Mouse (Mus musculus): ENCODE measurements around the gene Hsh2d. TPM values are rescaled to one million over a fixed set of nuclear protein-coding genes. Genes with fewer than 3 reads are reported as not detected.

Gene Hsh2d
- polyA plus RNA-seq, 1 experiment from 2014 or later = not detected

DNA sequence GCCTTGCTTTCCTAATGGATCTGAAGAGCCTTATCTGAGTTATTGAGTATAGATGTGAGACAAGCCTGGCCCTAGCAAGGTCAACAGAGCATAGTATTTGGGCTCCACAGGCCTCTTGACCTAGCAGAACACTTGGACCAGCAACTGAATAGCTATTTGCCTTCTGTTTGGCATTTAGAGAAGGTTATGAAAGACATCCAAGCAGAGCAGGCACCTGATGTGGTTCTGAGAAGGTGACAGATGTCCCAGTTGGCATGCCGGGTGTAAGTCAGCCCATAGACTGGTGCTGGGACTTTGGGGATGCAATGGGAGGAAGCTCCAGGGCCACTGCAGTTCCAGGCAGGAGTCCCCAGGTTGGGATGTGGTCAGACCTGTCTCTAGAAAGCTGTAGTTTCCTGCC lies 52.8 kb downstream of the Hsh2d start:
- Histone ChIP-seq H3K27ac (replicated peaks; ENCODE audit: low read depth, low read length) (no peak overlapping the region), H3K4me1 (ENCODE audit: control insufficient read depth, insufficient read depth, low read length) (no peaks in the 10 kb centered on the region; the same call in 1 of the 2 replicates), H3K9me3 (replicated peaks; ENCODE audit: control insufficient read depth, low read length) (no peaks in the 10 kb centered on the region), H3K9ac (replicated peaks; ENCODE audit: low read length) (no peak overlapping the region), H3K4me2 (ENCODE audit: low read depth, low read length) (no peak overlapping the region), H3K4me3 (ENCODE audit: low read depth, low read length) (no peak overlapping the region), H3K27me3 (ENCODE audit: control insufficient read depth, insufficient read depth, low read length) (no peaks in the 10 kb centered on the region), H3K36me3 (replicated peaks; ENCODE audit: control insufficient read depth, insufficient read depth, low read depth, low read length) (no peaks in the 10 kb centered on the region)
- 88% methylated on average over 1 of the region's 1 CpGs for WGBS
- DNase-seq (ENCODE audit: low spot score) = no peak
- ATAC-seq (replicated peaks; ENCODE audit: insufficient number of reproducible peaks, low FRiP score, low TSS enrichment, low read depth) = no peak

GRCm38 (mm10) chr8:72244610-72245009 lies 55.2 kb downstream of the Hsh2d start:
- no peak for DNase-seq (ENCODE audit: low spot score)
- 68% methylated on average over 2 of the region's 2 CpGs for WGBS
- H3K4me2 ChIP-seq (ENCODE audit: low read depth, low read length) = no peak overlapping the region
- no peaks in the 10 kb centered on the region; the same call in 1 of the 2 replicates for H3K4me1 ChIP-seq (ENCODE audit: control insufficient read depth, insufficient read depth, low read length)
- no peak overlapping the region for H3K9ac ChIP-seq (replicated peaks; ENCODE audit: low read length)
- no peaks in the 10 kb centered on the region for H3K27me3 ChIP-seq (ENCODE audit: control insufficient read depth, insufficient read depth, low read length)
- no peak for ATAC-seq (replicated peaks; ENCODE audit: insufficient number of reproducible peaks, low FRiP score, low TSS enrichment, low read depth)
- no peaks in the 10 kb centered on the region for H3K9me3 ChIP-seq (replicated peaks; ENCODE audit: control insufficient read depth, low read length)
- H3K27ac ChIP-seq (replicated peaks; ENCODE audit: low read depth, low read length) = no peak overlapping the region
- H3K4me3 ChIP-seq (ENCODE audit: low read depth, low read length) = no peak overlapping the region
- H3K36me3 ChIP-seq (replicated peaks; ENCODE audit: control insufficient read depth, insufficient read depth, low read depth, low read length) = no peaks in the 10 kb centered on the region

Other genes starting within 250 kb of the Hsh2d start
- 30.9 and 32.1 TPM in 2 replicates for gene Zfp961, start 238.6 kb upstream of the Hsh2d start, polyA plus RNA-seq (2014; fragmentation: Nextera tagmentation; extraction: Ambion mirVana)
- 0.36 and 0.71 TPM in 2 replicates for gene Cyp4f18, start 180.0 kb upstream of the Hsh2d start, polyA plus RNA-seq (2014; fragmentation: Nextera tagmentation; extraction: Ambion mirVana)
- not detected in 2 replicates for gene Olfr372, start 148.4 kb upstream of the Hsh2d start, polyA plus RNA-seq (2014; fragmentation: Nextera tagmentation; extraction: Ambion mirVana)
- gene Olfr373, start 106.5 kb upstream of the Hsh2d start, polyA plus RNA-seq (2014; fragmentation: Nextera tagmentation; extraction: Ambion mirVana) = not detected in 2 replicates
- 0.13 TPM in 1 of 2 replicates, not detected in the other for gene Olfr374, start 82.6 kb upstream of the Hsh2d start, polyA plus RNA-seq (2014; fragmentation: Nextera tagmentation; extraction: Ambion mirVana)
- 836 and 874 TPM in 2 replicates for gene Tpm4, start 54.7 kb upstream of the Hsh2d start, polyA plus RNA-seq (2014; fragmentation: Nextera tagmentation; extraction: Ambion mirVana)
- gene Rab8a, start 28.4 kb upstream of the Hsh2d start, polyA plus RNA-seq (2014; fragmentation: Nextera tagmentation; extraction: Ambion mirVana) = 102 and 105 TPM in 2 replicates
- gene Cib3, start 23.2 kb downstream of the Hsh2d start, polyA plus RNA-seq (2014; fragmentation: Nextera tagmentation; extraction: Ambion mirVana) = not detected in 2 replicates
- not detected in 2 replicates for gene Gm11034, start 24.0 kb downstream of the Hsh2d start, polyA plus RNA-seq (2014; fragmentation: Nextera tagmentation; extraction: Ambion mirVana)
- gene Fam32a, start 30.1 kb downstream of the Hsh2d start, polyA plus RNA-seq (2014; fragmentation: Nextera tagmentation; extraction: Ambion mirVana) = 74.2 and 77.0 TPM in 2 replicates
- gene Ap1m1, start 50.4 kb downstream of the Hsh2d start, polyA plus RNA-seq (2014; fragmentation: Nextera tagmentation; extraction: Ambion mirVana) = 112 and 123 TPM in 2 replicates
- 39.9 and 42.0 TPM in 2 replicates for gene Gm10282, start 115.6 kb downstream of the Hsh2d start, polyA plus RNA-seq (2014; fragmentation: Nextera tagmentation; extraction: Ambion mirVana)
- 4.4 and 4.7 TPM in 2 replicates for gene Klf2, start 129.4 kb downstream of the Hsh2d start, polyA plus RNA-seq (2014; fragmentation: Nextera tagmentation; extraction: Ambion mirVana)
- 68.8 and 71.6 TPM in 2 replicates for gene Eps15l1, start 231.8 kb downstream of the Hsh2d start, polyA plus RNA-seq (2014; fragmentation: Nextera tagmentation; extraction: Ambion mirVana)